Mouse (Mus musculus): Measurements from ENCODE around the gene Sppl2b.

Gene Sppl2b

GRCm38 (mm10) chr10:80896581-80897485, 41.8 kb downstream of the Sppl2b start:
- no peak for DNase-seq (ENCODE audit: low spot score in 2 of 2)

GRCm38 (mm10) chr10:80897861-80898510, 42.9 kb downstream of the Sppl2b start:
- DNase-seq (ENCODE audit: low spot score in 2 of 2): no peak

- no peak for DNase-seq (ENCODE audit: low spot score in 2 of 2)
Observed at GRCm38 (mm10) chr10:80899074-80899473, 44.0 kb downstream of the Sppl2b start.

GRCm38 (mm10) chr10:80899591-80900317, 44.7 kb downstream of the Sppl2b start:
- no peak for DNase-seq (ENCODE audit: low spot score in 2 of 2)

- DNase-seq (ENCODE audit: low spot score in 2 of 2): peak; percentile 90 to 96
Observed at GRCm38 (mm10) chr10:80900318-80901247, 45.5 kb downstream of the Sppl2b start, which contains the start of gene Timm13. Gene Timm13, minus strand, starts transcription at chr10:80900969.

- DNase-seq (ENCODE audit: low spot score in 2 of 2): no peak
Observed at GRCm38 (mm10) chr10:80901409-80902272, 46.6 kb downstream of the Sppl2b start.

- DNase-seq (ENCODE audit: low spot score in 2 of 2): no peak
Observed at GRCm38 (mm10) chr10:80902273-80902940, 47.3 kb downstream of the Sppl2b start.

GRCm38 (mm10) chr10:80903282-80903681, 48.2 kb downstream of the Sppl2b start:
- DNase-seq (ENCODE audit: low spot score in 2 of 2): no peak

GRCm38 (mm10) chr10:80904004-80904693, 49.1 kb downstream of the Sppl2b start:
- DNase-seq (ENCODE audit: low spot score in 2 of 2): no peak

GRCm38 (mm10) chr10:80904709-80905108, 49.6 kb downstream of the Sppl2b start:
- no peak for DNase-seq (ENCODE audit: low spot score in 2 of 2)

- no peak for DNase-seq (ENCODE audit: low spot score in 2 of 2)
Observed at GRCm38 (mm10) chr10:80909375-80910162, 54.5 kb downstream of the Sppl2b start.

- no peak for DNase-seq (ENCODE audit: low spot score in 2 of 2)
Observed at GRCm38 (mm10) chr10:80911354-80911753, 56.3 kb downstream of the Sppl2b start.

GRCm38 (mm10) chr10:80911891-80912290, 56.8 kb downstream of the Sppl2b start:
- DNase-seq (ENCODE audit: low spot score in 2 of 2): no peak

GRCm38 (mm10) chr10:80913364-80914011, 58.4 kb downstream of the Sppl2b start:
- DNase-seq (ENCODE audit: low spot score in 2 of 2): no peak

GRCm38 (mm10) chr10:80914253-80914656, 59.2 kb downstream of the Sppl2b start:
- no peak for DNase-seq (ENCODE audit: low spot score in 2 of 2)

- no peak for DNase-seq (ENCODE audit: low spot score in 2 of 2)
Observed at GRCm38 (mm10) chr10:80915260-80915659, 60.2 kb downstream of the Sppl2b start.

- no peak for DNase-seq (ENCODE audit: low spot score in 2 of 2)
Observed at GRCm38 (mm10) chr10:80915736-80916135, 60.7 kb downstream of the Sppl2b start.
